Mouse (Mus musculus) heart, embryonic 16.5 days (tissue): Measurements from ENCODE around the gene Pi4k2a. TPM values are rescaled to one million over a fixed set of nuclear protein-coding genes. Genes with fewer than 3 reads are reported as not detected.
A peak's percentile ranks its signal among the peaks of the same experiment; 100 is the strongest.

Experiments used
- ATAC-seq: fragments of 200-750 bp; cut with Nextera tagmentation; replicated peaks from 2 replicates; pipeline ENCODE4 v1.8.0; 2017; ENCODE audit warnings: moderate number of reproducible peaks; ENCODE audit not compliant: insufficient read depth, low FRiP score; ENCODE audit errors: extremely low read depth
- H3K27ac ChIP-seq: fragments of 300-500 bp; sonication (generic); 2 replicates; pipeline ENCODE4 v1.5.1; 2014; ENCODE audit warnings: mild to moderate bottlenecking, low read length, control low read depth, moderate library complexity
- H3K27me3 ChIP-seq: fragments of 300-500 bp; sonication (generic); 2 replicates; pipeline ENCODE4 v1.6.1; 2014; ENCODE audit warnings: low read length, mixed read lengths; ENCODE audit not compliant: control insufficient read depth, insufficient read depth
- H3K36me3 ChIP-seq: fragments of 300-500 bp; sonication (generic); 2 replicates; pipeline ENCODE4 v1.6.1; 2014; ENCODE audit not compliant: control insufficient read depth, insufficient read depth
- H3K4me1 ChIP-seq: fragments of 300-500 bp; sonication (generic); 2 replicates; pipeline ENCODE4 v1.6.1; 2014; ENCODE audit warnings: low read length, mixed read lengths; ENCODE audit not compliant: control insufficient read depth, insufficient read depth
- H3K4me2 ChIP-seq: fragments of 300-500 bp; sonication (generic); 2 replicates; pipeline ENCODE4 v1.6.1; 2014; ENCODE audit warnings: low read depth, mild to moderate bottlenecking, control low read depth, low read length
- H3K4me3 ChIP-seq: fragments of 300-500 bp; sonication (generic); 2 replicates; pipeline ENCODE4 v1.5.1; 2014; ENCODE audit warnings: mild to moderate bottlenecking, control low read depth, low read length
- H3K9ac ChIP-seq: fragments of 300-500 bp; sonication (generic); 2 replicates; pipeline ENCODE4 v1.6.1; 2014; ENCODE audit warnings: low read length, control low read depth
- H3K9me3 ChIP-seq: fragments of 300-500 bp; sonication (generic); replicated peaks from 2 replicates; pipeline ENCODE4 v1.6.1; 2016; ENCODE audit warnings: low read length; ENCODE audit not compliant: control insufficient read depth
- WGBS: fragments of 180-500 bp; shearing (Covaris S2); extraction: QIAGEN DNeasy Blood & Tissue Kit; methylation state at CpG from one replicate; pipeline ENCODE4 v1.1.7; 2014; 5-methylcytosine and 5-hydroxymethylcytosine counted together
- polyA plus RNA-seq: library from polyadenylated mRNA; unstranded; fragments of >200 nt; fragmentation: Nextera tagmentation; extraction: Ambion mirVana; gene quantifications from 2 replicates; pipeline ENCODE4 v1.2.1, GENCODE M21; 2015

Gene Pi4k2a
- polyA plus RNA-seq, 1 experiment from 2014 or later, result 8.5 TPM

DNA sequence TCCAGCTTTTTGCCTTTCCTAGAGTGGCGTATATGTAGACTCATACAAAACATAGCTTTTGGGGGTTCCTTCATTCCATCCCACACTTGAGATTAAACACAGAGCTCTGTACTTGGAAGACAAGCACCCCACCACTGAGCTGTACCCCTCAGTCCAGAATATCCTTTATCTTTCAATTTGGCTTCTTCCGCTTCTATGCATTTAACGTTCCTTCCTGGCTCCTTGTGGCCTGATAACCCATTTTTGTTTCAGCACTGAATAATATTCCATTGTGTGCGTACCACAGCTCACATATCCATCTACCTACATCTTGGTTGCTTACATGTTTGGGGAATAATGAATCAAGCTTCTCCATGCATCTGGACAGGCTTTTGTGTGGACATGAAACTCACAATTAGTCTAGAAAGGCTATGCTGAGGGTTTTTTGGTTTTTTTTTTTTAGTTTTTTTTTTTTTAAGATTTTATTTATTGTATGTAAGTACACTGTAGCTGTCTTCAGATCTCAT lies 47.0 kb downstream of the Pi4k2a start:
- 88% methylated on average over 4 of the region's 4 CpGs for WGBS
- H3K9me3 ChIP-seq, result no peaks in the 10 kb centered on the region
- no peaks in the 10 kb centered on the region for H3K36me3 ChIP-seq
- no peaks in the 10 kb centered on the region for H3K4me1 ChIP-seq
- ATAC-seq, result no peak
- H3K9ac ChIP-seq, result no peak overlapping the region
- no peaks in the 10 kb centered on the region for H3K27me3 ChIP-seq
- H3K27ac ChIP-seq, result no peak overlapping the region
- H3K4me3 ChIP-seq, result no peak overlapping the region
- no peak overlapping the region for H3K4me2 ChIP-seq

DNA sequence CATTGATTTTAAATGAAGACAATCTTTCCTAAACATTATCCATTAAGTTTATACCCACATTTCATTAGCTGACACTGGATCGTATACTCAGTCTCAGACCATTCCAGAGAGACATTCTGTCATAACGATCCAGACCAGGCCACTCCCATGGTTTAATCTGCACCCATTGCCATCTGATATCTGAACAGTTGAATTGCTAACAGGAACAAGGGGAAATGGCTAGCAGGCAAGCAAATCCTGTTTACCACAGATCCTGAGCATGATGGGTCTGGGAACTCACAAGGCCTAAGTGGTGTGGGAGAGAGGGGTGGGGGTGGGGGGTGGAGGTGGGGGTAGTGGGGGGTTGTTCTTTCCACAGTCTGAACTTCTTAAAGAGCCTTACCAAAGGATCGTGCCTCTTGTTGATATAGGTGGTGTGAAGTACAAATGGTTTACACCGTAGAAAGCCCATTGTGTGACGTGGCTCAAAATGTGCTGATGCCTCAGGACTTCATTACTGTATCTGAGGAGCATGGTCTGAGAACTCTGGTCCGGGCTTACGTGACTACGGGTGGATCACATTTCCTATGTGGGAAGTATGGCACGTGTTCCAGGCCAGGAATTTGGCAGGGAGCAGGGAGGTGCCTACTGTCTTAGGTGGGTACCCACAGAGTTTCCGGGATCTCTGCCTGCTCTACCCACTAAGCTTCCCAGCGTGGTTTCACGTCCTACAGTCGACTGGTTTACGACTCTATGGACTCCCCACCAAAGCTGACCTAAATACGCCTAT lies 48.4 kb downstream of the Pi4k2a start:
- no peak for ATAC-seq
- Histone ChIP-seq H3K27ac (no peak overlapping the region), H3K4me2 (no peak overlapping the region), H3K9ac (no peak overlapping the region), H3K27me3 (no peaks in the 10 kb centered on the region), H3K4me3 (no peak overlapping the region), H3K36me3 (no peaks in the 10 kb centered on the region), H3K9me3 (no peaks in the 10 kb centered on the region), H3K4me1 (no peaks in the 10 kb centered on the region)
- WGBS, result 84% methylated on average over 15 of the region's 15 CpGs

DNA sequence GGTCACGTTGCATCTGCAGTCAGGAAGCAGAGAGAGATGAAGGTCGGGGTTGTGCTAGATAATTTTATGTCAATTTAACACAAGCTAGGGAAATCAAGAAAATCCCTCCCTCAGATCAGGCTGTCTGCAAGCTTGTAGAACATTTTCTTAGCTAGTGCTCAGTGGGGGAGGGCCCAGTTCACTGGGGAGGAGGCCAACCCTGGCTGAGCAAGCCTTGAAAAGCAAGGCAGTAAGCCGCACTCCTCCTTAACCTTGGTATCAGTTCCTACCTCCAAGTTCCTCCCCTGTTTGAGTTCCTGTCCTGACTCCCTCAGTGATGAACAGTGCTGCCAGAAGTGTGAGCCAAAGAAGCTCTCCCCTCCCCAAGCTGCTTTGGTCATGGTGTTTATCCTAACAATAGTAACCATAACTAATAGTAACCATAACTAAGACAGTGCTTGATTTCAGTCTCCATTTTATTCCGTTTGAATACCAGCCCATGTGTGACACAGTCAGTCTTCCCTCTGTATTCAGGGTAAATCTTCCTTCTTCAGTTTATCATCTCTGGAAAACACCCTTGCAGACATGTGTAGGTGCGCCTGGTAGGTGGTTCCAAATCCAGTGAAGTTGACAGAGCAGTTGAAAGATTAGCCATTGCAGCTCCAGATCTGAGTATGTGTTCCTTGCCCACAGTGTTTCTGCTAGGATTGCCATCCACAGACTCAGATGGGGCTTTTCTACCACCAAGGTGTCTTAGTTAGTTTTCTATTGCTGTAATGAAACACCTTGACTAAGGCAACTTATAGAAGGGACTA lies 49.7 kb downstream of the Pi4k2a start:
- no peaks in the 10 kb centered on the region for H3K36me3 ChIP-seq
- no peak for ATAC-seq
- H3K27ac ChIP-seq, result no peak overlapping the region
- H3K4me2 ChIP-seq, result no peak overlapping the region
- H3K27me3 ChIP-seq, result no peaks in the 10 kb centered on the region
- no peak overlapping the region for H3K9ac ChIP-seq
- WGBS, result 62% methylated on average over 5 of the region's 5 CpGs
- no peak overlapping the region for H3K4me3 ChIP-seq
- peaks cover 6% of the 10 kb centered on the region for H3K4me1 ChIP-seq
- H3K9me3 ChIP-seq, result no peaks in the 10 kb centered on the region

DNA sequence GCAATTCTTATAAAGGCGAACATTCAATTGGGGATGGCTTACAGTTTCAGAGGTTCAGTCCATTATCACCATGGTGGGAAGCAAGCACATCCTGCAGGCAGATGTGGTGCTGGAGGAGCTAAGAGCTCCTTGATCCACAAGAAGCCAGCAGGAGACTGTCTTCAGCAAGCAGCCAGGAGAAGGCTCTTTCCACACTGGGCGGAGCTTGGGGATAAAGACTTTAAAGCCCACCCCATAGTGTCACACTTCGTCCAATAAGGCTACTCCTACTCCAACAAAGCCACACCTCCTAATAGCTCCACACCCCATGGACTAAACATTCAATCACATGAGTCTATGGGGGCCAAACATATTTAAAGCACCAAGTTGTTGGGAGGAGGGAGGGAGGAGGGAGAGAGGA lies 51.7 kb downstream of the Pi4k2a start:
- WGBS, result 75% methylated on average over 3 of the region's 3 CpGs
- no peak overlapping the region for H3K4me3 ChIP-seq
- no peaks in the 10 kb centered on the region for H3K9me3 ChIP-seq
- H3K27ac ChIP-seq, result no peak overlapping the region
- no peak overlapping the region for H3K9ac ChIP-seq
- H3K4me1 ChIP-seq, result peaks cover 8% of the 10 kb centered on the region
- ATAC-seq, result no peak
- no peaks in the 10 kb centered on the region for H3K27me3 ChIP-seq
- no peaks in the 10 kb centered on the region for H3K36me3 ChIP-seq
- no peak overlapping the region for H3K4me2 ChIP-seq

DNA sequence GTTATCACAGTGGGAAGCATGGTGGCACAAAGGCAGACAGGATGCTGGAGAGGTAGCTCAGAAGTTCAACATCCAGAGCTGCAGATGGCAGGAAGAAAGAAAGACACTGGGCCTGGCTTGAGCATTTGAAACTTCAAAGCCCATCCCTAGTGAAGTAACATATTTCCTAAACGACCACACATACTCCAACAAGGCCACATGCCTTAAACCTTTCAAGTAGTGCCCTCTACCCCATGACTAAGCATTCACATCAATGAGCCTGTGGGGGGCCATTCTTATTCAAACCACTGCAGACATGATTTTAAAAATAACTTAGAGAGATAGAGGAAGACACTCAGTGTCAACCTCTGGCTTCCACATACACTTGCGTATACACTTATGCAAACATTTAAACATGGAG lies 52.5 kb downstream of the Pi4k2a start:
- no peaks in the 10 kb centered on the region for H3K27me3 ChIP-seq
- peaks cover 9% of the 10 kb centered on the region for H3K4me1 ChIP-seq
- no peak overlapping the region for H3K27ac ChIP-seq
- H3K9me3 ChIP-seq, result no peaks in the 10 kb centered on the region
- 76% methylated on average over 2 of the region's 2 CpGs for WGBS
- H3K9ac ChIP-seq, result no peak overlapping the region
- no peak overlapping the region for H3K4me2 ChIP-seq
- H3K4me3 ChIP-seq, result no peak overlapping the region
- no peaks in the 10 kb centered on the region for H3K36me3 ChIP-seq
- no peak for ATAC-seq

DNA sequence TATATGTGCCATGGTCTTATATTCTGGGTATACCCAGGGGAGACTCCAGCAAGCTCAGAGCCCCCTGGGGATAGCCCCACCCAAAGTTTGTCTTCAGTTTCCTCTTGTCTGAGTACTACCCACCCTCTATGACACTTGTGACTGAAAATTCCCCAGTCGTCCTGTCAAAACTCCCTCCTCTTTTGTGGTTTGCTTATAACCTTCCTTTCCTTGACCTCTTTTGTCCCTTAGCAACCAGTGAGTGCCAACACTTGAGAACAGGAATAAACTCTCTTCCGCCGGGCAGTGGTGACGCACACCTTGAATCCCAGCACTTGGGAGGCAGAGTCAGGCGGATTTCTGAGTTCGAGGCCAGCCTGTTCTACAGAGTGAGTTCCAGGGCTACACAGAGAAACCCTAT lies 53.8 kb downstream of the Pi4k2a start:
- Histone ChIP-seq H3K27ac (peak overlapping the region; percentile 48; the same call in 1 of the 2 replicates), H3K36me3 (no peaks in the 10 kb centered on the region), H3K9me3 (no peaks in the 10 kb centered on the region), H3K4me3 (no peak overlapping the region), H3K4me1 (peaks cover 16% of the 10 kb centered on the region), H3K4me2 (no peak overlapping the region), H3K27me3 (no peaks in the 10 kb centered on the region), H3K9ac (no peak overlapping the region)
- WGBS, result 34% methylated on average over 6 of the region's 6 CpGs
- ATAC-seq, result no peak

DNA sequence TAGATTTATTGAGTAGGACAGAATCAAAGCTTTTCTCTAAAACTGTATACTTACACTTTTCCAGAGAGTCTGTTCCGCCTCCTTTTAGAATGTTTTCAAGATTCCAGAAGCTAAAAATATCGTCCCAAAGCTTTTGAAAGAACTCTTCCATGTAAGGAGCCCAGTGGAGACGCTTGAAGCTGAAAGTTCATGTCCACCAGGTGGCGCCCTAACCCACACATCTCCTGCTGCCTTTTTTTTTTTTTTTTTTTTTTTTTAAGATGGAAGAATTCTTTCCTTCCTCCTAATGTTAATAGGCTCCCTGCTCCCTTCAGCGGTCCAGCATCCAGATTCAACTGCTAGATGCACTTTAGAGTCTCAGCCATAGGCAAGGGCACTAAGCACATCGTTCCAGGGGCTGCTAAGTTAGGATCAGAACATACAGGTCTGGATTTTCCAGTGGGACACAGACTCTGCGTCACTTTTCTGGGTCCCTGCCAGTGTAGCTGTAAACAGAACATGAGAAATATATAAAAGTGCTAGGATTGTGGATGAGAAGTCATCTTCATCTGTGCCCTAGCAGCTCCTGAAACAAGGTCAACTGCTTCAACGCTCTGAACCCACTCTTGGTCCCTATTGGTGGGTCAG lies 54.4 kb downstream of the Pi4k2a start:
- H3K27me3 ChIP-seq, result no peaks in the 10 kb centered on the region
- no peak overlapping the region for H3K4me2 ChIP-seq
- no peak for ATAC-seq
- no peaks in the 10 kb centered on the region for H3K9me3 ChIP-seq
- peak overlapping the region; percentile 45; the same call in 1 of the 2 replicates for H3K27ac ChIP-seq
- H3K36me3 ChIP-seq, result no peaks in the 10 kb centered on the region
- H3K9ac ChIP-seq, result no peak overlapping the region
- H3K4me1 ChIP-seq, result peaks cover 22% of the 10 kb centered on the region
- H3K4me3 ChIP-seq, result no peak overlapping the region
- 29% methylated on average over 8 of the region's 8 CpGs for WGBS

DNA sequence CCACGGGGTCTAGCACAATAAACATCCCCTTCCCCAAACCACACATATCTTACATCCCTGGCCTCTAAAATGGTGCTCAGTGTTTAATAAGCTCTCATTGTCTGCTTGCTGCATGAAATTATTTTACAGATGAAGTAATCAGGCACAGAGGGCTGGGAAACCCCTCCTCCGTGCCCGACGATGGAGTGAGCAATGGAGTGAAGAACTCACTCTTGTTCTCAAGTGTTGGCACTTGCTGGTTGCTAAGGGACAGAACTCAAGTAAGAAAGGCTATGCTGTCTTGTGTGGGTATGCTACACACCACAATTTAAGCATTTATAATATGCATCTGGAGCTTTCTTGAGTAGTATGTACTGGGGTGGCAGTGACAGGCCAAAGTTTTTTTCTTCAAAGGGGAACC lies 54.9 kb downstream of the Pi4k2a start:
- H3K27me3 ChIP-seq, result no peaks in the 10 kb centered on the region
- H3K4me3 ChIP-seq, result no peak overlapping the region
- ATAC-seq, result no peak
- H3K9ac ChIP-seq, result no peak overlapping the region
- H3K4me2 ChIP-seq, result no peak overlapping the region
- H3K4me1 ChIP-seq, result peaks cover 26% of the 10 kb centered on the region
- H3K9me3 ChIP-seq, result no peaks in the 10 kb centered on the region
- no peak overlapping the region for H3K27ac ChIP-seq
- H3K36me3 ChIP-seq, result no peaks in the 10 kb centered on the region
- 49% methylated on average over 4 of the region's 4 CpGs for WGBS

DNA sequence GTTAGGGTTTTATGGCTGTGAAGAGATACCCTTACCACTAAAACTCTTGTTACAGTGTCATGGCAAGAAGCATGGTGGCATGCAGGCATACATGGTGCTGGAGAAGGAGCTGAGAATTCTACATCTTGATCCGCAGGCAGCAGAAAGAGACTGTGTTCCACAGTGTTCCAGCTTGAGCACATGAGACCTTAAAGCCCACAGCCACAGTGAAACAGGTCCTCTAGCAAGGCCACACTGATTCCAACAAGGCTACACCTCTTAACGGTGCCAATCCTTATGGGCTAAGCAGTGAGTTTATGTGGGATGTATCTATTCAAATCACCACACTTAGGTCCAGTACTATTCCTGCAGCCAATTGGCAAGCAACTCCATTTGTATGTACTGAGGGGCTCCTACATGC lies 55.5 kb downstream of the Pi4k2a start:
- 89% methylated on average over 2 of the region's 2 CpGs for WGBS
- Histone ChIP-seq H3K9me3 (no peaks in the 10 kb centered on the region), H3K4me1 (peaks cover 31% of the 10 kb centered on the region), H3K4me2 (no peak overlapping the region), H3K27me3 (no peaks in the 10 kb centered on the region), H3K27ac (no peak overlapping the region), H3K4me3 (no peak overlapping the region), H3K36me3 (no peaks in the 10 kb centered on the region), H3K9ac (no peak overlapping the region)
- no peak for ATAC-seq
